Mouse (Mus musculus) heart, embryonic 16.5 days (tissue): Measurements from ENCODE around the gene Slc6a17. TPM values are rescaled to one million over a fixed set of nuclear protein-coding genes. Genes with fewer than 3 reads are reported as not detected.

Source experiments
- polyA plus RNA-seq: library from polyadenylated mRNA; unstranded; fragments of >200 nt; fragmentation: Nextera tagmentation; extraction: Ambion mirVana; gene quantifications from 2 replicates; pipeline ENCODE4 v1.2.1, GENCODE M21; 2015

Slc6a17 gene
- polyA plus RNA-seq, 1 experiment from 2014 or later = 5.7 TPM

Other genes with a start within 250 kb of the Slc6a17 start
- 169 and 172 TPM in 2 replicates for gene Lamtor5, start 239.2 kb downstream of the Slc6a17 start, polyA plus RNA-seq
- 1.0 and 1.2 TPM in 2 replicates for gene Slc16a4, start 226.8 kb downstream of the Slc6a17 start, polyA plus RNA-seq
- gene Rbm15, start 184.3 kb downstream of the Slc6a17 start, polyA plus RNA-seq = 10.5 and 10.8 TPM in 2 replicates
- 0.08 TPM in 1 of 2 replicates, not detected in the other for gene Kcnc4, start 58.5 kb downstream of the Slc6a17 start, polyA plus RNA-seq
- 0.11 TPM in 1 of 2 replicates, not detected in the other for gene Ubl4b, start 37.1 kb upstream of the Slc6a17 start, polyA plus RNA-seq
- gene Alx3, start 77.0 kb upstream of the Slc6a17 start, polyA plus RNA-seq = 0.10 and 0.26 TPM in 2 replicates
- gene Gm10961, start 113.3 kb upstream of the Slc6a17 start, polyA plus RNA-seq = not detected in 2 replicates
- 32.2 and 36.5 TPM in 2 replicates for gene Strip1, start 113.7 kb upstream of the Slc6a17 start, polyA plus RNA-seq
- 51.9 and 53.2 TPM in 2 replicates for gene Ahcyl1, start 178.5 kb upstream of the Slc6a17 start, polyA plus RNA-seq
- gene Csf1, start 242.5 kb upstream of the Slc6a17 start, polyA plus RNA-seq = 8.8 and 10.2 TPM in 2 replicates